Mouse (Mus musculus) ES-Bruce4 (cell line): ENCODE measurements at regions not wholly inside any gene's neighbourhood (a gene's known extent, or its start where the extent isn't known, plus 50 kb on each side); places are given as distances from the start of the nearest gene placed in this dataset.

Experiments
- CTCF ChIP-seq: IDR thresholded peaks from one replicate; pipeline ENCODE4 v1.8.1; 2011; ENCODE audit warnings: low read depth, low read length
- EP300 ChIP-seq: IDR thresholded peaks from 2 replicates; pipeline ENCODE4 v1.6.1; 2011; ENCODE audit warnings: low read depth, low read length; ENCODE audit not compliant: insufficient read depth
- POLR2A ChIP-seq: IDR thresholded peaks from one replicate; pipeline ENCODE4 v1.8.1; 2011; ENCODE audit warnings: low read length; ENCODE audit not compliant: insufficient read depth

DNA sequence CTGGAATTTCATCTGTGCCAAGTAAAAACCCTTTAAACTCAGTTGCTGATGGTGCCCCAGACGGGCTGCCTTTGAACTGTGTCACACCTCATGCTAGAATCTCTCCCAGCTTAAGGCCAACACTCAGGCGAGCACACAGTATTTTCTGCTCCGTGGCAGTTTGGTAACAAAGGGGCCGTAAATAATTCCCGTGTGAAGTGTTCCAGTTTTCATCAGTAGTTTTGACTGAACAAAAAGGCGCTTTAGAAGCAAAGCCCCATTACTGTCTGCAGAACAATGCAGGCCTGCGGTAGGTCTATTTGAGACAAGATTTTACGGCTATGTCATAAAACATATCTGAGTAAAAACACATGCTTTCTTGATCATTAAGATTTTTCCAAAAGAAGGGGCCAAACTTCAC lies 155.0 kb downstream of the 1700129C05Rik start:
- no peak for TF ChIP-seq CTCF
- TF ChIP-seq POLR2A = no peak
- no peak for TF ChIP-seq EP300
